Mouse (Mus musculus): ENCODE measurements around the gene Tgfb1. TPM values are rescaled to one million over a fixed set of nuclear protein-coding genes. Genes with fewer than 3 reads are reported as not detected.

The Tgfb1 gene
- total RNA-seq, 2 experiments from 2014 or later: 10.9 to 11.1 TPM

GRCm38 (mm10) chr7:25674297-25674696 is 12.5 kb upstream of the Tgfb1 start:
- intact Hi-C loops (cut with DNase I): no loop called here
- no peak for DNase-seq (ENCODE audit: low spot score in 2 of 2)

GRCm38 (mm10) chr7:25674719-25675300 is 12.0 kb upstream of the Tgfb1 start, which contains the start of gene Tmem91:
Gene Tmem91 (minus strand): TSS chr7:25675166.
- peak in 1 of 2 experiments; percentile 22 for DNase-seq (ENCODE audit: low spot score in 2 of 2)
- intact Hi-C loops (cut with DNase I): no loop called here

- DNase-seq (ENCODE audit: low spot score in 2 of 2): no peak
Observed at GRCm38 (mm10) chr7:25675405-25675804, 11.4 kb upstream of the Tgfb1 start.

GRCm38 (mm10) chr7:25676085-25676781 is 10.6 kb upstream of the Tgfb1 start:
- DNase-seq (ENCODE audit: low spot score in 2 of 2): peak; percentile 93
- intact Hi-C loops (cut with DNase I): no loop called here

More at GRCm38 (mm10) chr7:25675405-25675804, 11.4 kb upstream of the Tgfb1 start:
- intact Hi-C loops (cut with DNase I): no loop called here

GRCm38 (mm10) chr7:25677013-25677412 is 9.8 kb upstream of the Tgfb1 start:
- DNase-seq (ENCODE audit: low spot score in 2 of 2): no peak
- intact Hi-C loops (cut with DNase I): no loop called here

- intact Hi-C loops (cut with DNase I): no loop called here
- no peak for DNase-seq (ENCODE audit: low spot score in 2 of 2)
Observed at GRCm38 (mm10) chr7:25679971-25680370, 6.8 kb upstream of the Tgfb1 start.

- DNase-seq (ENCODE audit: low spot score in 2 of 2): peak; percentile 91 to 95
- intact Hi-C loops (cut with DNase I): no loop called here
Observed at GRCm38 (mm10) chr7:25680514-25681258, 6.1 kb upstream of the Tgfb1 start, which contains the start of gene B9d2. Gene B9d2 (plus strand): TSS chr7:25680780.

GRCm38 (mm10) chr7:25681341-25682231 is 5.2 kb upstream of the Tgfb1 start:
- intact Hi-C loops (cut with DNase I): no loop called here
- no peak for DNase-seq (ENCODE audit: low spot score in 2 of 2)

GRCm38 (mm10) chr7:25683474-25684180 is 3.2 kb upstream of the Tgfb1 start:
- intact Hi-C loops (cut with DNase I): no loop called here
- no peak for DNase-seq (ENCODE audit: low spot score in 2 of 2)

- DNase-seq (ENCODE audit: low spot score in 2 of 2): no peak
- intact Hi-C loops (cut with DNase I): no loop called here
Observed at GRCm38 (mm10) chr7:25684659-25685058, 2.1 kb upstream of the Tgfb1 start.

GRCm38 (mm10) chr7:25685926-25686470 is 804 bp upstream of the Tgfb1 start:
- DNase-seq (ENCODE audit: low spot score in 2 of 2): no peak
- intact Hi-C loops (cut with DNase I): no loop called here

- intact Hi-C loops (cut with DNase I): no loop called here
- DNase-seq (ENCODE audit: low spot score in 2 of 2): no peak
Observed at GRCm38 (mm10) chr7:25687811-25688401, 1.1 kb downstream of the Tgfb1 start.

GRCm38 (mm10) chr7:25688810-25689586 is 2.2 kb downstream of the Tgfb1 start:
- no peak for DNase-seq (ENCODE audit: low spot score in 2 of 2)
- intact Hi-C loops (cut with DNase I): no loop called here

GRCm38 (mm10) chr7:25689603-25690021 is 2.8 kb downstream of the Tgfb1 start:
- intact Hi-C loops (cut with DNase I): no loop called here
- no peak for DNase-seq (ENCODE audit: low spot score in 2 of 2)

- intact Hi-C loops (cut with DNase I): no loop called here
Observed at GRCm38 (mm10) chr7:25690051-25690450, 3.2 kb downstream of the Tgfb1 start.

GRCm38 (mm10) chr7:25694104-25694503 is 7.3 kb downstream of the Tgfb1 start:
- intact Hi-C loops (cut with DNase I): no loop called here
- no peak for DNase-seq (ENCODE audit: low spot score in 2 of 2)

More at GRCm38 (mm10) chr7:25690051-25690450, 3.2 kb downstream of the Tgfb1 start:
- DNase-seq (ENCODE audit: low spot score in 2 of 2): no peak

GRCm38 (mm10) chr7:25699851-25700250 is 13.0 kb downstream of the Tgfb1 start:
- intact Hi-C loops (cut with DNase I): no loop called here
- DNase-seq (ENCODE audit: low spot score in 2 of 2): no peak

Data from left cerebral cortex, postnatal 14 days (tissue).